Mouse (Mus musculus): ENCODE results near the gene Mtmr6.
A peak's percentile ranks its signal among the peaks of the same experiment; 100 is the strongest.
"Not testable (repeated sequence)": the region's sequence is repeated elsewhere in the genome, so short reads cannot be mapped to it uniquely, and the experiment has no call there.

Gene Mtmr6

DNA sequence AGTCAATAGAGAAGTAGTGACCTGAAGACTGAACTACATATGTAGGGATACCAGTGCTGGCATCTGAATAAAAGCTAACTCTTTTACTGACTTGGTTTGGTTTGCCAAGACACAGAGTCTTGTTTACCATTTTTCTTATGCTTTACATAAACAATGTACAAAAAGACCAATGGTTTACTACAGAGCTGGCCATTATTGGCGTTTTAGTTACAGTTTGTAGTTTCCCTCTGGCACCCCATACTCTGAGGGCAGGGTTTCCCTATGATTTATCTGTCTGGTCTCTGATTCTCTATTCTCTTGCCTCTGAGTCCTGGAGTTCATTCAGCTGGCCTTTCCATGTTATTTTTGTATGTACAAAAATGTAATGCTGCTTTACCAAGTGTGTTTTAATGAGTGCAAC lies 30.5 kb downstream of the Mtmr6 start:
- DNase-seq (ENCODE audit: low spot score in 2 of 2), result no peak

DNA sequence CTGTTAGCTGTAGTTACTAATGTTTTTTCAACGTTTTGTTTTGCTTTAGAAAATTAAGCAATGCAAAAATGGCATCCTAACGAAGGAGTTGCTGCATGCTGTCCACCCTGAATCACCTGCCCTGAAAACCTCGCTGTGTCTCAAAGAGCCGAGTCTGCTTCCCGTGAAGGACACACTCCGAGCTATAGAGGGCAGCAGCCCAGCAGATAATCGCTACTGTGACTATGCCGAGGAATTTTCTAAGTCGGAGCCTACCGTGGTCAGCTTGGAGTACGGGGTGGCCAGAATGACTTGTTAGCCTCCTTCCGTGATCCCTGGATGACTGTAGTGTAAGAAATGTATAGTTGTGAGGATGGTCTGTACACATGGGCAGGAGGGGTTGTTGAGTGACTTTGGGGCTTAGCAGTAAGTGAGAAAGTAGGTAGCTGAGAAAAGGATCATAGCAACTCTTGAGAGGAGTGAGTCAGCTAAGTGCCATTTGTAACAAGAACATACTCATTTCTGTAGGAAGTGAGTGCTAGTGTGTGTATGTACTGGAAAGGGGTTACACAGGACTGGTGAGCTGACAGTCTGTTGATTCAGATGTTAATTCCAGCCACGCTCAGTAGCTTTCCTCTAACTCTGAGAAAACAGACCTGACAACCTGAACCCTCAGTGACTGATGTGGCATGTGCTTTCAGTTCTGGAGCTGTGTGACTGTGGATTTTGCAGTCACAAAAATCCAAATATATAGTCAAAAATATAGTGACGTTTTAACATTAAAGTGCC lies 35.4 kb downstream of the Mtmr6 start:
- peak in 1 of 2 experiments; percentile 21 for DNase-seq (ENCODE audit: low spot score in 2 of 2)

DNA sequence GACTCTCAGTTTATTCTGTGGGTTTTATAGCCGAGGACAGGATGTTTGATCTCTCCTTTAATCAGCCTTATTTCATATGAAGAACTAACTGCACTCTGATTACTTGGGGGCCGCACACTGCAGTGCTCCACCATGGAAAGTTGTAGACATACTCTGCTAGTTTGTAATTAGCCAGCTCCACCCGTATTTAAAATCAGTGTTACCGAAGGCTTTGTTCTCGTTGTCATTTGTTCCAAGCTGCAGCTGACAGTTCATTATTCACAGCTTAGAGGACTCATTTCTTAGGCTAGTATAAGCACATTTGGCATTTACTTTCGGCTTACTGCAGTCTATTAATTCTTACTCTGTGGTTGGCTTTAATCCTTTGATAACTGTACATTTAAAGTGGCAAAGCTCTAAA lies 36.0 kb downstream of the Mtmr6 start:
- no peak for DNase-seq (ENCODE audit: low spot score in 2 of 2)

DNA sequence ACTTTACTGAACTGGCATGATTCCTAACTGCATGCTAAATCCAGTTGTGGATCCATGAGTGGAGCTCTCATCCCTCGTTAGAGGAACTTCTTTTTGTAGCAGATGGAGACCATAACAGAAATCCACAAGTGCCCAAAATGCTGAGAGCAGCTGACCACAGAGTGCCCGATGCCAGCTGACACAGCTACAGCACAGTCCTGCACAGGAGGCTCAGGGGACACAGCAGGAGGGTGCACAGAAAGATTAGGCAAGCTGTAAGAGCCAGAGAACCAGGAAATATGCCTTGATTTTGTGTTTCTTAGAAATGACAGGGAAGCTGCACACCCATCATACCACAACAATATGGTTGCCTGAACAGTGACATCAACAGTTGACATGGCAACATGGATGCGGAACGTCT lies 37.4 kb downstream of the Mtmr6 start:
- DNase-seq (ENCODE audit: low spot score in 2 of 2), result no peak

DNA sequence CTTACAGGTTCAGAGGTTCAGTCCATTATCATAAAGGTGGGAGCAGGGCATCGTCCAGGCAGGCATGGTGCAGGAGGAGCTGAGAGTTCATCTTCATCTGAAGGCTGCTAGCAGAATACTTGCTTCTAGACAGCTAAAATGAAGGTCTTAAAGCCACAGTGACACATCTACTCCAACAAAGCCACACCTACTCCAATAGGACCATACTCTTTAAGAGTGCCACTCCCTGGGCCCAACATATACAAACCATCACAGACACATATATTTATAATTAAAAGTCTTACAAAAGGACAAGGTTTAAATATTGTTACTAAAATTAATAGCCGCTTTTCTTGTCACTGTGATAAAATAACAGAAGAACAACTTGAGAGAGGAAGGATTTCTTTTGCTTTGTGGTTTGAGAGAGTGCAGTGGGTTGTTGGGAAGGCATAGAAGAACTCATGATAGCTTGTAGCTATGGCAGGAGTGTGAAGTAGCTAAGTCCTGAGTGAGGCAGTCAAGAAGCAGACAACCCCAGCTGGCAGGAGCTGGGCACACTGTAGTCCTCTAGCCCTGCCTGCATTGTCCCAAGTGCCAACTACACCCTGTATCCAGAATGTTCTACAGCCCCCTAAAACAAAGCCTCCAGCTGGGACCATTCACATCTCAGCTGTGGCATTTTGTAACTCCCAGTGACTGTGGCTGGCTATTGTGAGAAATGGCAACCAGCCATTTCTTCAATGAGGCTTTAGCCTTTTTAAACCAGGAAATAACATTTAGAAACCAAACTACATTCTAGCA lies 39.6 kb downstream of the Mtmr6 start:
- DNase-seq (ENCODE audit: low spot score in 2 of 2), result no peak

DNA sequence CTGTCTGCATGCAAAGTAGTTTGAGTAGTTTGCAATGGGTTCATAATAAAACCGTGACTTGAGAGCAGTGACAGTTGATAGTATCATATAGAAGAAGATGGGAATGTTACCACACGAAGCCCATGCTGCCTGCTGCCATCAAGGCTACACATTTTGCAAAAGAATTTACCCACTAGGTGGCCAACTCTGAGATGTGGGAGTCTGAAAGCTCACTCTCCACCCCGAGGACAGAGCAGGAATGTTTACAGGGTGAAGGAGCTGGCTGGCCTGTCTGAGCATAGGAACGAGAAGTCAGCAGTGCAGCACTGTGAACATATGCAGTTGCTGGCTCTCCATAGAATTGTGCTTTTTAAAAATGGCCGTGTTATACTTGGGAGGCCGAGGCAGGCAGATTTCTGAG lies 43.1 kb downstream of the Mtmr6 start:
- no peak for DNase-seq (ENCODE audit: low spot score in 2 of 2)

DNA sequence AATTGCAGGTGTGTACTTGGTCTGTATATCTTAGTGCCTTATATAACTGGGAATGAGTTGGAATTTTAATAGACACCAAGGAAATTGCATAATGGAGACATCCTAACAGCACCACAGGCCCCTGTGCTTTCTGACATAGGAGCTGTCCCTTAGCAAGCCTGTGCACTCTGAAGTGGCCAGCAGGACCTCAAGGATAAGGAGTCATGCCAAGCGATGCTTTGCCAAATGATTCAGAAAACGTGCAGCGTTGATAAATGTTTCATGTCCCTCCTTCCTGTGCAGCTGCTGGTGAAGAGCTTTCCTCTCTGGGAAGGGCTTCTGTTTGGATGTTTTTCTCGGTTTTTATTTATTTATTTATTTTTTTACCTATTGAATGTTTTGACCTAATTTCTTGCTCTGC lies 45.7 kb downstream of the Mtmr6 start:
- no peak for DNase-seq (ENCODE audit: low spot score in 2 of 2)

DNA sequence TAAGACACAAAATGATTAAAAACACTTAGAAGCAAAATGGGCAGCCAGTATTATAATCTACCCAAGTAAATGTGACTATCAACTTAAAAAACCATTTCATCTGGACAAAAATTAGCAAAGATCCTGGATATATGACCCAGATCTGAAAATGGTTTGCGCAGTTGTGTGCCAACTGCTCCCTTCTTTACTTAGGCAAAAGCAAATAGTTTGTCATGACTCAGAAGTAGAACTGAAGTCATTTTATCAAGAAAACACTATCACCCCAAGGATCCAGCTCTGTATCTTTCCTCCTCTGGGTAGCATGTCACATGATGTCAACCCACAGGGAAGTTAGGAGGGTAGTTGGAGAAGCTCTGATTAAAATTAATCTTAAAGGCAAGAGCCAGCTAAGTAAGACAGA lies 54.2 kb downstream of the Mtmr6 start:
- no peak for DNase-seq (ENCODE audit: low spot score in 2 of 2)

DNA sequence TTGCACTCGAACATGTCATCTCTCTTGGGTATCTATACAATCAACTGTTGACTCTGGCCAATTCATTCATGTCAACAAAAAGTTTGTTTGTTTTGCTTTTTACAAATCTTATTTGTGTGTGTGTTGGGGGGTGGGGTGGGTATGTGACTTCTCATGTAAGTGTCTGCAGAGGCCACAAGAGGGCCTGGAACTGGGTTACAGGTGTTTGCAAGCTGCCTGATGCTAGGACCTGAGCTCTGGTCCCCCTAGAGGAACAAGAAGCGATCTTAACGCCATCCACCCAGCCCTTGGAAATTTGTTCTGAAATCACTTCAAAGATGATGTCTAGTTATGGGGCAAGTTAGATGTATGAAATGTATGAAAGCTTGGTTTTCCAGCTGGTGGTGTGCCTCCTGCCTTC lies 55.8 kb downstream of the Mtmr6 start:
- DNase-seq (ENCODE audit: low spot score in 2 of 2), result no peak

DNA sequence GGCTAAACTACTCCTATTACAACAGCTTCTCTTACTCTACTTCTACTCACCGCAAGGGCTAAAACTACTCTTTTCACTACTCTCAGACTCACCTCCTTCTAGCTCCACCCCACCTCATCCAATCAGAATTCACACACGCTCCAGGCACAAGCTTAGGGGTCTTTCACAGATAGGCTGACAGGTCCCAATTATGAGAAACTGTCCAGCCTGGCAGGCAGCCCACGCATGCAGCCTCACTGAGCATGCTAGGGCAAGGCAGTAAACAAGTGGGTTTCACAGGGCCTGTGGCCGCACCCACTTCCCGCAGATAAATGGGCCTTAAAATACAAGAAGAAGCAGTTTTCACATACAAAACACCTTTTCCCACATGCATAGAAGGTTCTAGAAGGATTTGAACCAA lies 75.0 kb downstream of the Mtmr6 start:
- DNase-seq (ENCODE audit: low spot score in 2 of 2), result not testable (repeated sequence)

DNA sequence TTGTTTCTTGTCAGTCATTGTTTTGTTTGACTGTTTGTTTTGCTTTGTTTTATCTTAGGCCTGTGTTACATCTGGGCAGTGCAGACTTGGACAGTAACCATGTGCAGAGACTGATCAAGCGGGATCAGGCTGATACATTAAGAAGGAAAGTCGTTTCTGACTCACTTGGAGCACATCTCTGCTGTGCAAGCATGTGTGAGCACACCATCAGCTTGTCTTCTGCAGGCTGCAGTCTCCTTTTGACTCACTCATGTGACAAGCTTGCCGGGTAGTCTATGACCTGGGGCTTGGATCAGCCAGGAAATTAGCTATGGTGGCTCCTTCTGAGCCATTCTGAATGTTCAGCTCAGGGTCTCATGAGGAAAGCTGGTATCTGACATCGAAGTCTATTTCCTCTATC lies 75.5 kb downstream of the Mtmr6 start:
- DNase-seq (ENCODE audit: low spot score in 2 of 2), result no peak

DNA sequence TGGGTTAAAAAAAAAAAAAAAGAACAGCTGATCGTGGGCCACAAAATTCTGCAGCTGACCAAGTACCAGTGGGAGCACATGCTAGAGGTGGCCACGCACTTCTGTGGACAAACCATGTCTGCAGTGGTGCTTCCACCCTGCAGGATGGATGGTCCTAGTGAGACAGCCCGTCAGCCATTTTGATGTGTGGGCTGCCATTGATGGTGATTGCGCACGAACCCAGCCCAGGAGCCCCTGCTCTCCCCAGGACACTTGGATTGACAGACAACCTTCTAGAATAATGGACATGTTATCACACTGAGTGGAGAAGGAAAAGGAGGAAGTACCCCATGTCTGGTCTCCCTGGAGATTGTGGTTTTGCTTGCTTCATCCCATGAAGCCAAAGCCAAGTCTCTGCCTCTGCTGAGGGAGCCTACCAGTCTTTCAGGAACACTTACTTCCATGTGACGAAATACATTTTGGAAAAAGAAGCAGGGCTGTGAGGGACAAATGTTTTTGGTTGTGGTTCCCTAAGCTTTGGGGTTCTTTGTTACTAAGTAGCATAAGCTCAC lies 80.4 kb downstream of the Mtmr6 start:
- no peak for DNase-seq (ENCODE audit: low spot score in 2 of 2)
